Mouse (Mus musculus) B cell, adult 62 days (primary cell): ENCODE results near the gene Agl. TPM values are rescaled to one million over a fixed set of nuclear protein-coding genes. Genes with fewer than 3 reads are reported as not detected.

Experiments used
- total RNA-seq: library from RNA; stranded (reverse); gene quantifications from 4 replicates; pipeline ENCODE4 v1.2.4, GENCODE M21; 2023

The Agl gene
- 13.3 to 15.1 TPM (median 14.3 TPM) in 4 replicates for total RNA-seq

DNA sequence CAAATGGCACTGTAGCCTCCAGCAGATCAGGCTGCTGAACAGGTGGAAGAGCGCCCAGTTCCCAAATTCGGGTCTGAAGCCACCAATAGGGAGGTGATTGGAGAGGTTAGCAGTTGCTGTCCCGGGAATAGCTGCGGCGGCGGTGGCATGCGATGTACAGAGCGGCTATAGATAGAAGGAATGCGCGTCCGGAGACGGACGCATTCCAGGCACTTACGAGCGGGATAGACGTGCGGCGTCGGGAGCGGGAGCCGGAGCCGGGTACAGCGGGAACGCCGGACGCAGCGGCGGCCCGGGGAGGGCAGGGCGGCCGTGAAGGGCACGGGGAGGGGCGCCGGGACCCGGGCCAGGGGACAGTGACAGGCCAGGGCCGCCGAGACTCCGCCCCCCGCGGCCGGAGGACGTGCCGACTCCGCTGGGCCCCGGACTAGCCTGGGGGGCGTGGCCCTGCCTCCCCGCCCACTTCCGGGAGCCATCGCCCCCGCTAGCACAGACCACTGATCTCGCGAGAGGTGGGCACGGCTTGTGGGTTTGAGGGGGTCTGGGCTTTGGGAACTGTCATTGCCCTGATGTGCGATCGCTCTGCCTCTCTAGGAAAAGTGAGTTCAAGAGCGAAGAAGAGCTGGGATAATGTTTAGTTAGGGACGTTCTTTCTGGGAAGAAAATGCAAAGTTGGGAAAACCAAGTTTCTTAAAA is at the start of gene Agl:
TSS of gene Agl (minus strand) at position 356 of the 696 bp plus-strand sequence.

DNA sequence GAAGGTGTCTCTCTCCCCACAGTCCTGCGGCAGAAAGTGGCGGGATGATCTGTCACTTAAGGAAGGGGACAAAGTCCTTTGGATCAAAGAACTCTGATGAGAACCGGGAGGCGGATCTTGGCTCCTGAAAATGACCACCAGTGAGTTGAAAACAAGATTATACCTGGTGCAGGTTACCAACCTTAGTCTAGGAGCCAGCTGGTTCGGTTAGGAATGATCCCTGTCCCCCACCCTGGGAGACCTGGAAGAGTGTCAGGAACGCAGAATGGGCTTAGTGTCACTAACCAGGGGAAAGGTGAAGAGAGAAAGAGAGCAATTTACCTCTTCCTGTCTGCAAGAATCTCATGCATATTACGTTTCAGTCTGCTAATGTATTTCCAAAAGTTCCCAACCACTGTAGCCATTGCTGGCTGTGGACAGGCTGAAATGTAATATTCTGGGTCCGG is 95.5 kb downstream of the Agl start, which contains the start of gene Slc35a3:
TSS of gene Slc35a3 (minus strand) at position 396 of the 446 bp plus-strand sequence.

Other genes with a start within 250 kb of the Agl start
- not detected in 4 replicates for gene Lrrc39, start 245.2 kb downstream of the Agl start, total RNA-seq
- gene Sass6, start 213.2 kb downstream of the Agl start, total RNA-seq, result 9.5 to 10.5 TPM (median 9.9 TPM) in 4 replicates
- gene Trmt13, start 193.6 kb downstream of the Agl start, total RNA-seq, result 27.7 to 36.9 TPM (median 32.1 TPM) in 4 replicates
- gene Mfsd14a, start 145.5 kb downstream of the Agl start, total RNA-seq, result 72.8 to 77.5 TPM (median 74.4 TPM) in 4 replicates
- not detected in 4 replicates for gene Gm43191, start 126.9 kb downstream of the Agl start, total RNA-seq
- 21.4 to 24.7 TPM (median 23.4 TPM) in 4 replicates for gene Slc35a3, start 95.3 kb downstream of the Agl start, total RNA-seq
- 2.1 to 5.4 TPM (median 2.9 TPM) in 4 replicates for gene Frrs1, start 51.3 kb upstream of the Agl start, total RNA-seq
- not detected in 4 replicates for gene 4930455H04Rik, start 160.1 kb upstream of the Agl start, total RNA-seq
- gene Palmd, start 160.8 kb upstream of the Agl start, total RNA-seq, result not detected in 4 replicates